Mouse (Mus musculus): Measurements from ENCODE around the gene Rdx. TPM values are rescaled to one million over a fixed set of nuclear protein-coding genes. Genes with fewer than 3 reads are reported as not detected.
A peak's percentile ranks its signal among the peaks of the same experiment; 100 is the strongest.

Rdx gene
- 87.8 and 109 TPM in 2 replicates for polyA plus RNA-seq (2015; fragmentation: Nextera tagmentation; extraction: Ambion mirVana)

DNA sequence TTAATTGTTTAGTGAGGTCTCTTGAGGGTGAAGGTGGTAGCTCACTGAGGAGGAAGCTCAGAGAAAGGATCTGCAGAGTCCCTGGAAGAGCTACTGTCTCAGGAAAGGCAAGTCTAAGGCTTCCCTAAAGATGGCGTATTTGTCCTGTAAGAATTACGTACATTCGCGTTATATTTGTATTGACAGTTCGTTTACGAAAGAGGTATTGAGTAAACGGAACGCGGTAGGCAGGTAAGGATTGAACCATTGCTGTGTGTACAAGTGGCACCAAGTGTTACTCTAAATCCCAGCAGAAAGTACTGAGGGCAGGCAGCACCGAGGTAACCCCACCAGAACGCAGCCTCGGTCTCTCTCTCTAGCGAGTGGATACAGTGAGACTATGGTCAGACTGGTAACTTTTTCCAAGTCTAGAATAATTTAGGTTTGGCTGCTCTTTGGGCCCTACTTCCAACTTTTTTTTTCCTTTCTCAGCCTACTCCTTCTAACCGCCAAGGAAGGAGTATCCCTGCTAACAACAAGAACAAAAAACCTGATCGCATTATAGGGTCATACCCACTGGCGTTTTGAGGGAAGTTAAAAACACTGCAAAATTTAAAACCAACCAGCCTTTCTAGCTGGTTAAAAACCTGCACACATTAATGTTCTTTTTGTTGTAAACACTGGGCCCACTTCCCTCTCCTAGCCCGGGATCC is at the start of gene Rdx:
Gene Rdx (plus strand): TSS at position 45 of the 692 bp plus-strand sequence.
- peaks cover 26% of the 10 kb centered on the region for H3K4me1 ChIP-seq (replicated peaks; ENCODE audit: control insufficient read depth, insufficient read depth, low read length)
- no peak for ATAC-seq
- H3K4me2 ChIP-seq (ENCODE audit: low read length): peak within 1 kb of the TSS; percentile 66
- H3K9ac ChIP-seq (replicated peaks; ENCODE audit: low read depth, low read length): peak within 1 kb of the TSS; percentile 96
- no peaks in the 10 kb centered on the region for H3K36me3 ChIP-seq (ENCODE audit: control insufficient read depth, insufficient read depth)
- H3K4me3 ChIP-seq (replicated peaks; ENCODE audit: low read length): peak within 1 kb of the TSS; percentile 95
- 1% methylated on average over 17 of the region's 17 CpGs for WGBS
- H3K27ac ChIP-seq (ENCODE audit: low read length): peak within 1 kb of the TSS; percentile 99
- H3K27me3 ChIP-seq (replicated peaks; ENCODE audit: control insufficient read depth, insufficient read depth, low read length): no peaks in the 10 kb centered on the region
- H3K9me3 ChIP-seq (ENCODE audit: control insufficient read depth, low read length): no peaks in the 10 kb centered on the region

DNA sequence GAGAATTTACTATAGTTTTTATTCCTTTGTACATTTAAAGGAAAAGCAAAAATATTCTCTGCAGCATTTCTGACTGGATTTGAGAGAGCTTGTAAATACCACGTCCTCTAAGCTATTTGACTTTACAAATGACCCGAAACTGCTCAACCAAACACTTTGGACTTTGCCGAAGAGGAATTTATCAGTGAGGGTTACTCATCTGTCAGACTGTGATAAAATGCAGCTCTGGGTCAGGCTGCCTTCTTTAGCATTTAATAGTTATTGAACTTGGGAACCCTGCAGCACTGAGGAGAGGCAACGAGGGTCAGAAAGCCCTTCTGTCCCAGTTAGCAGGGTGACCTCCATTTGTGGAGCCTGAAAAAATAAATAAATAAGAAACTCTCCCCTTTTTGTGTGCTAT is 43.5 kb upstream of the Rdx start:
- no peaks in the 10 kb centered on the region for H3K4me1 ChIP-seq (replicated peaks; ENCODE audit: control insufficient read depth, insufficient read depth, low read length)
- no peaks in the 10 kb centered on the region for H3K9me3 ChIP-seq (ENCODE audit: control insufficient read depth, low read length)
- 88% methylated on average over 4 of the region's 4 CpGs for WGBS
- no peak for ATAC-seq
- no peak overlapping the region for H3K4me3 ChIP-seq (replicated peaks; ENCODE audit: low read length)
- no peak overlapping the region for H3K27ac ChIP-seq (ENCODE audit: low read length)
- no peaks in the 10 kb centered on the region for H3K36me3 ChIP-seq (ENCODE audit: control insufficient read depth, insufficient read depth)
- no peak overlapping the region for H3K4me2 ChIP-seq (ENCODE audit: low read length)
- no peak overlapping the region for H3K9ac ChIP-seq (replicated peaks; ENCODE audit: low read depth, low read length)
- H3K27me3 ChIP-seq (replicated peaks; ENCODE audit: control insufficient read depth, insufficient read depth, low read length): no peaks in the 10 kb centered on the region

DNA sequence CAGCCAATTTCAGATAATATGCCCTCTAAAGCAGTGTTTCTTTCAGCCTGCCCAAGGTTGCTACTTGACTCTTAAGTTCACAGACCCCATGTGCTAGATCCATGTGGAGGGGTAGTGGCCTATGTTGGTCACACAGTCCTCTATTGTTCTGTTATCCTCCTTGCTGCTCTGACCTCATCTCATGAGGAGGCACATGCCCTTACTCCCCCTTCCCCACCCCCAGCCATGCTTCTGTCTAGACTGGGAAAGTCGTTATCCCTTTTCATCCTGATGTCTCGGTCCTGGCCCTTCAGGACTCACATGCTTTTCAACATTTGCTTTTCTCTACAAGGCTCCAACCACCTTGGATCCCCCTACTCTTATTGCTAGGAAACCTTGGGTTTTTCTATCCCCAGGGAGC is 39.6 kb upstream of the Rdx start:
- H3K4me3 ChIP-seq (replicated peaks; ENCODE audit: low read length): no peak overlapping the region
- H3K36me3 ChIP-seq (ENCODE audit: control insufficient read depth, insufficient read depth): no peaks in the 10 kb centered on the region
- H3K9me3 ChIP-seq (ENCODE audit: control insufficient read depth, low read length): no peaks in the 10 kb centered on the region
- H3K9ac ChIP-seq (replicated peaks; ENCODE audit: low read depth, low read length): no peak overlapping the region
- H3K4me2 ChIP-seq (ENCODE audit: low read length): no peak overlapping the region
- H3K4me1 ChIP-seq (replicated peaks; ENCODE audit: control insufficient read depth, insufficient read depth, low read length): no peaks in the 10 kb centered on the region
- no peak for ATAC-seq
- H3K27me3 ChIP-seq (replicated peaks; ENCODE audit: control insufficient read depth, insufficient read depth, low read length): no peaks in the 10 kb centered on the region
- 47% methylated on average over 2 of the region's 2 CpGs for WGBS
- H3K27ac ChIP-seq (ENCODE audit: low read length): no peak overlapping the region

DNA sequence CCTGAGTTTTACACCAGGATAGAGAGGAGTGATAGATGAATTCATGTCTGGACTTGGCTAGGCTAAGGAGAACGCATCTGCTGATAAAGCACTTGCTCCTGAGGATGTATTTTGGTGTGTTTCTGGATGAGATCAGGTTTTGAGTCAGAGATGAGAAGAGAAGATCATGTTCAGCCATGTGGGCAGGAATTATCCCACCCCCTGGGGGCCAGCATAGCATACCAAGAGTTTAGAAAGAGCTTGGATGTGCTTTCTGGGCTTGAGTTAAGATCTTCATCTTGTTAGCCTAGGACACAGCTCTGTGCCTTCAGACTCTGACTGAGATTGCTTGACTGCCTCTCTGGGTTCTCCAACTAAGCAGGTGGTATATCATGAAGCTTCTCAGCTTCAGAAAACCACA is 38.5 kb upstream of the Rdx start:
- H3K4me2 ChIP-seq (ENCODE audit: low read length): no peak overlapping the region
- no peak overlapping the region for H3K27ac ChIP-seq (ENCODE audit: low read length)
- no peaks in the 10 kb centered on the region for H3K36me3 ChIP-seq (ENCODE audit: control insufficient read depth, insufficient read depth)
- 97% methylated on average over 1 of the region's 1 CpGs for WGBS
- H3K4me1 ChIP-seq (replicated peaks; ENCODE audit: control insufficient read depth, insufficient read depth, low read length): no peaks in the 10 kb centered on the region
- no peak overlapping the region for H3K4me3 ChIP-seq (replicated peaks; ENCODE audit: low read length)
- no peak for ATAC-seq
- H3K9ac ChIP-seq (replicated peaks; ENCODE audit: low read depth, low read length): no peak overlapping the region
- H3K9me3 ChIP-seq (ENCODE audit: control insufficient read depth, low read length): no peaks in the 10 kb centered on the region
- H3K27me3 ChIP-seq (replicated peaks; ENCODE audit: control insufficient read depth, insufficient read depth, low read length): no peaks in the 10 kb centered on the region

DNA sequence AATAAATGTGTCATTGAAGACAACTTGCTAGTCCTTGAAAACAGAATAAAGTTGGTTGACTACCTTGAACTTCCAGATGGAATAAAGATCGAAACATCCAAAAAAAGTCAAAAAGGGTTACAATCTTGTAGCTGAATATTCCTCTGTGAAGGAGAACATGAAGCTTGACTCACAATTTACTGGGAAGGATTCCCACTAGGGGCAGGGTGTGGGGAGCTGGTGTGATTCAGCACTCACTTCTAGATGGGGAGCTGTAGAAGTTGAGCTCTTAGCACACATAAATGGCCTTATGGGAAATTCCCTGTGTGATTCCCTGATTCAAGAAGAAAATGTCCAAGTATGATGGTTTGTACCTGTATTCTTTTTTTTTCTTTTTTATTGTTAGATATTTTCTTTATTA is 34.7 kb upstream of the Rdx start:
- H3K36me3 ChIP-seq (ENCODE audit: control insufficient read depth, insufficient read depth): no peaks in the 10 kb centered on the region
- no peak for ATAC-seq
- H3K4me1 ChIP-seq (replicated peaks; ENCODE audit: control insufficient read depth, insufficient read depth, low read length): no peaks in the 10 kb centered on the region
- H3K4me2 ChIP-seq (ENCODE audit: low read length): no peak overlapping the region
- no peak overlapping the region for H3K27ac ChIP-seq (ENCODE audit: low read length)
- no peaks in the 10 kb centered on the region for H3K9me3 ChIP-seq (ENCODE audit: control insufficient read depth, low read length)
- 98% methylated on average over 1 of the region's 1 CpGs for WGBS
- H3K4me3 ChIP-seq (replicated peaks; ENCODE audit: low read length): no peak overlapping the region
- H3K9ac ChIP-seq (replicated peaks; ENCODE audit: low read depth, low read length): no peak overlapping the region
- H3K27me3 ChIP-seq (replicated peaks; ENCODE audit: control insufficient read depth, insufficient read depth, low read length): no peaks in the 10 kb centered on the region

DNA sequence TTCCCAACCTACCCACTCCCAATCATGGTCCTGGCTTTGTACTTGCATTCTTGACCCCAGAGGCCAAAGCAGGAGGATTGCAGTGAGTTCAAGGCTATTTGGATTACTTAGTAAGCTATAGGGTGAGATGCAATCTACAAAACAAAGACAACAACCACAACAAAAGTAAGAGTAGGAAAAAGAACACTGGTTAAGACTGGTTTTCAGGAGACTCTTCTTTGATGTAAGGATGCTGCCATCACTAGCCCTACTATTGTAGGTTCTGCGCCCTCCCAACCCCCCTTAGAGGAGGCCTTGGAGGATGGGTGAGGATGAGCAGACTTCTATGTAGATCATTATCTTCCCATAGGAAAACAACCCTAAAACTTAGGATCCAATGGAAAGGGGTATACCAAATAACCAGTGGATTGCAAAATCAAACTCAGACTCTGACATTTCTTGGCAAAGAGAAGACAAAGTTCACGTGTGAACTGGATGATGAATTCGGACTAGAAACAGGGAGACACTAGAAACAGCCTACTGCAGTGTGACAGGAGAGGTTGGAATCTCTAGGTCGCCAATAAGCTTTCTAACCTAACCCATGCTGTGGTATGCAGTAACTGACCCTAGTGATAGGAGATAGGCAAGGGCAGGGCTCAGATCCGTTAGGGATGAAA is 34.1 kb upstream of the Rdx start:
- ATAC-seq: no peak
- 83% methylated on average over 5 of the region's 5 CpGs for WGBS
- Histone ChIP-seq H3K9me3 (ENCODE audit: control insufficient read depth, low read length) (no peaks in the 10 kb centered on the region), H3K36me3 (ENCODE audit: control insufficient read depth, insufficient read depth) (no peaks in the 10 kb centered on the region), H3K4me1 (replicated peaks; ENCODE audit: control insufficient read depth, insufficient read depth, low read length) (no peaks in the 10 kb centered on the region), H3K27me3 (replicated peaks; ENCODE audit: control insufficient read depth, insufficient read depth, low read length) (no peaks in the 10 kb centered on the region), H3K27ac (ENCODE audit: low read length) (no peak overlapping the region), H3K9ac (replicated peaks; ENCODE audit: low read depth, low read length) (no peak overlapping the region), H3K4me2 (ENCODE audit: low read length) (no peak overlapping the region), H3K4me3 (replicated peaks; ENCODE audit: low read length) (no peak overlapping the region)

DNA sequence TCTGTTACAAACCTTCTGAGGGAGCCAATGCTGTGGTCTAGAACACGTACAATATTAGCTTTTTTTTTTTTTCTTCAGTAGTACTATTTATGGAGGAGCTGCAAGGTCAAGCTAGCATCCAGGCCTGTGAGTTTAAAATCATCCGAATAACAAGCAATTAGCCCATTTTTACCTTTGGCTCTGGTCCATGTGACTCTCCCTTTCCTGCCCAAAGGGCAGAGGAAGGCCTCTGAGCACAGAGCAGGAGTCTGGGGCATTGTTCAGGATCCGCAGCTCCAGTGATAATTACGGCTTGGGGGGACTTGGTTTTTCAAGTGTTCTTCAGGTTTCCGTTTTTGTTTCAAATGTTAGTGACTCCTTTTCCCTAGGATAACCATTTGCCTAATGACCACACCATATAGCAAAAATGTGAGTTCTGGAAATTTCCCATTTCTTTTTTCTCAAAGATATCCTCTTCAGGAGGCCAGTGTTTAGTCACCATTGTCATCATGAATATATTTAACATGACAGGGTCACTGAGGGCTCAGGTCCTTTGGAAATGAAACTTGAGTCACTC is 33.0 kb upstream of the Rdx start:
- no peaks in the 10 kb centered on the region for H3K9me3 ChIP-seq (ENCODE audit: control insufficient read depth, low read length)
- H3K27ac ChIP-seq (ENCODE audit: low read length): no peak overlapping the region
- no peaks in the 10 kb centered on the region for H3K4me1 ChIP-seq (replicated peaks; ENCODE audit: control insufficient read depth, insufficient read depth, low read length)
- no peak overlapping the region for H3K4me3 ChIP-seq (replicated peaks; ENCODE audit: low read length)
- no peak overlapping the region for H3K9ac ChIP-seq (replicated peaks; ENCODE audit: low read depth, low read length)
- no peak overlapping the region for H3K4me2 ChIP-seq (ENCODE audit: low read length)
- WGBS: 57% methylated on average over 5 of the region's 5 CpGs
- no peaks in the 10 kb centered on the region for H3K36me3 ChIP-seq (ENCODE audit: control insufficient read depth, insufficient read depth)
- no peak for ATAC-seq
- H3K27me3 ChIP-seq (replicated peaks; ENCODE audit: control insufficient read depth, insufficient read depth, low read length): no peaks in the 10 kb centered on the region

DNA sequence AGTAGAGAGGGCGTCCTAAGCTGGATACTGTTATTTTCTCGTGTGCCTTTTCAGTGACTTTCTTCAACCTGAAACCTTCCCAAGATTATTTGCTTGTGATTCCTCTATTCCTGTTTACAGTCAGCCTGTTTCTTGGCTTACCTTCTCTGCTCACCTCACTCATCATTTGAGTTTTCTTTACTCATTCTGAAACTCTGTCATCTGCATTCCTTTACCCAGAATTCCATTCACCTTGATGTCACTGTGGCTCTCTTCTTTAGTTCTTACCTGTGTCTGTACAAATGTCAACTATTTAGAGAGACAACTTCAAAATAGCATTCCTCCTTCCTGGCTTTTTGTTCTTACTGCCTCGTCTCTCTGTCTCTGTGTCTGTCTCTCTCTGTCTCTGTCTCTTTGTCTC is 29.9 kb upstream of the Rdx start:
- no peak for ATAC-seq
- Histone ChIP-seq H3K36me3 (ENCODE audit: control insufficient read depth, insufficient read depth) (no peaks in the 10 kb centered on the region), H3K9ac (replicated peaks; ENCODE audit: low read depth, low read length) (no peak overlapping the region), H3K4me1 (replicated peaks; ENCODE audit: control insufficient read depth, insufficient read depth, low read length) (no peaks in the 10 kb centered on the region), H3K27me3 (replicated peaks; ENCODE audit: control insufficient read depth, insufficient read depth, low read length) (no peaks in the 10 kb centered on the region), H3K27ac (ENCODE audit: low read length) (no peak overlapping the region), H3K4me2 (ENCODE audit: low read length) (no peak overlapping the region), H3K4me3 (replicated peaks; ENCODE audit: low read length) (no peak overlapping the region), H3K9me3 (ENCODE audit: control insufficient read depth, low read length) (no peaks in the 10 kb centered on the region)
- 83% methylated on average over 3 of the region's 3 CpGs for WGBS

DNA sequence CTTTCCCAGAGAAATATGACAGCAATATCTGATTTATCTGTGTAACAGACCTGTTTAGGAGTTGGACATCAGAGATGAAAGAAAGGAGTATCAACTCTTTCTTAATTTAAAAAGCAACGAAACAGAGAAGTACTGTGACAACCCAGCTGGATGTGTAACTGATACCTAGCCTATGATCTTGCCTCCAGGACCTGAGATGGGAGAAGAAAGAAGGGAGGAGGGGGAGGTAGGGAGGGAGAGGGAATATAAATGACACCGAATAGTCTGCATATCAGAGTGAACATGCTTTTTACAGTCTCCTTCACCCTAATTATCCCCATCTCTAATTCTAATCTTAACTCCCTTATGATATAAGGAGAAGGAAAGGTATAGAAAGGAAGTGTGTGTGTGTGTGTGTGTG is 29.1 kb upstream of the Rdx start:
- Histone ChIP-seq H3K27ac (ENCODE audit: low read length) (no peak overlapping the region), H3K9ac (replicated peaks; ENCODE audit: low read depth, low read length) (no peak overlapping the region), H3K36me3 (ENCODE audit: control insufficient read depth, insufficient read depth) (no peaks in the 10 kb centered on the region), H3K4me3 (replicated peaks; ENCODE audit: low read length) (no peak overlapping the region), H3K4me2 (ENCODE audit: low read length) (no peak overlapping the region), H3K4me1 (replicated peaks; ENCODE audit: control insufficient read depth, insufficient read depth, low read length) (no peaks in the 10 kb centered on the region), H3K27me3 (replicated peaks; ENCODE audit: control insufficient read depth, insufficient read depth, low read length) (no peaks in the 10 kb centered on the region), H3K9me3 (ENCODE audit: control insufficient read depth, low read length) (no peaks in the 10 kb centered on the region)
- ATAC-seq: no peak
- 86% methylated on average over 2 of the region's 2 CpGs for WGBS

All from forebrain, embryonic 16.5 days (tissue).